Mouse (Mus musculus) E14TG2a.4 (cell line): ENCODE measurements at regions not wholly inside any gene's neighbourhood (a gene's known extent, or its start where the extent isn't known, plus 50 kb on each side); places are given as distances from the start of the nearest gene placed in this dataset.

ENCODE experiments used
- H3K27me3 ChIP-seq: 2 replicates; pipeline ENCODE4 v1.6.1; 2014; ENCODE audit warnings: low read length, control low read depth; ENCODE audit not compliant: insufficient read depth
- H3K36me3 ChIP-seq: 2 replicates; pipeline ENCODE4 v1.6.1; 2014; ENCODE audit warnings: low read length, control low read depth; ENCODE audit not compliant: insufficient read depth
- H3K4me1 ChIP-seq: replicated peaks from 2 replicates; pipeline ENCODE4 v1.6.1; 2014; ENCODE audit warnings: low read depth, low read length, control low read depth
- H3K4me3 ChIP-seq: replicated peaks from 2 replicates; pipeline ENCODE4 v1.5.1; 2014; ENCODE audit warnings: mild to moderate bottlenecking, low read length
- H3K9me3 ChIP-seq: 2 replicates; pipeline ENCODE4 v1.6.1; 2014; ENCODE audit warnings: low read length, control low read depth
- CTCF ChIP-seq: conservative IDR thresholded peaks from 2 replicates; pipeline ENCODE4 v1.5.1; 2014; ENCODE audit warnings: low read length
- NANOG ChIP-seq: IDR thresholded peaks from 2 replicates; pipeline ENCODE4 v1.6.1; 2014; ENCODE audit warnings: borderline replicate concordance, low read length, mixed read lengths
- POU5F1 ChIP-seq: IDR thresholded peaks from 2 replicates; pipeline ENCODE4 v1.6.1; 2014; ENCODE audit warnings: low read length, borderline replicate concordance

GRCm38 (mm10) chrX:99541916-99542315 lies 70.8 kb upstream of the Pja1 start:
- no peaks in the 10 kb centered on the region for H3K9me3 ChIP-seq
- peaks cover 35% of the 10 kb centered on the region for H3K27me3 ChIP-seq
- H3K36me3 ChIP-seq: no peaks in the 10 kb centered on the region
- no peak overlapping the region for H3K4me3 ChIP-seq
- no peaks in the 10 kb centered on the region for H3K4me1 ChIP-seq
- TF ChIP-seq CTCF (no peak), NANOG (no peak), POU5F1 (no peak)

GRCm38 (mm10) chrX:99540087-99540576 lies 69.1 kb upstream of the Pja1 start:
- Histone ChIP-seq H3K4me3 (no peak overlapping the region), H3K27me3 (peaks cover 38% of the 10 kb centered on the region), H3K4me1 (no peaks in the 10 kb centered on the region), H3K36me3 (no peaks in the 10 kb centered on the region), H3K9me3 (no peaks in the 10 kb centered on the region)
- TF ChIP-seq POU5F1 (no peak), CTCF (no peak), NANOG (no peak)

- H3K4me3 ChIP-seq: no peak overlapping the region
- H3K4me1 ChIP-seq: 0 out of 2 replicates have a peak, but pooled peaks cover 3% of the 10 kb centered on the region
- H3K27me3 ChIP-seq: peaks cover 38% of the 10 kb centered on the region
- H3K9me3 ChIP-seq: no peaks in the 10 kb centered on the region
- H3K36me3 ChIP-seq: no peaks in the 10 kb centered on the region
- TF ChIP-seq POU5F1 (no peak), NANOG (no peak), CTCF (no peak)
These were observed 68.6 kb upstream of the Pja1 start for GRCm38 (mm10) chrX:99539684-99540083.

- Histone ChIP-seq H3K27me3 (peaks cover 39% of the 10 kb centered on the region), H3K36me3 (no peaks in the 10 kb centered on the region), H3K4me3 (no peak overlapping the region), H3K9me3 (no peaks in the 10 kb centered on the region), H3K4me1 (0 out of 2 replicates have a peak, but pooled peaks cover 3% of the 10 kb centered on the region)
- TF ChIP-seq CTCF (no peak), POU5F1 (no peak), NANOG (no peak)
These were observed 66.7 kb upstream of the Pja1 start for GRCm38 (mm10) chrX:99537814-99538213.

GRCm38 (mm10) chrX:99534922-99535321 lies 63.8 kb upstream of the Pja1 start:
- 0 out of 2 replicates have a peak, but pooled peaks cover 3% of the 10 kb centered on the region for H3K4me1 ChIP-seq
- H3K36me3 ChIP-seq: no peaks in the 10 kb centered on the region
- TF ChIP-seq POU5F1 (no peak), CTCF (no peak), NANOG (no peak)
- peaks cover 43% of the 10 kb centered on the region for H3K27me3 ChIP-seq
- H3K4me3 ChIP-seq: no peak overlapping the region
- H3K9me3 ChIP-seq: no peaks in the 10 kb centered on the region

GRCm38 (mm10) chrX:99531154-99531553 lies 60.1 kb upstream of the Pja1 start:
- Histone ChIP-seq H3K4me1 (0 out of 2 replicates have a peak, but pooled peaks cover 3% of the 10 kb centered on the region), H3K9me3 (no peaks in the 10 kb centered on the region), H3K27me3 (peaks cover 48% of the 10 kb centered on the region), H3K36me3 (no peaks in the 10 kb centered on the region), H3K4me3 (no peak overlapping the region)
- TF ChIP-seq POU5F1 (no peak), NANOG (no peak), CTCF (no peak)

GRCm38 (mm10) chrX:99530511-99530910 lies 59.4 kb upstream of the Pja1 start:
- Histone ChIP-seq H3K9me3 (no peaks in the 10 kb centered on the region), H3K4me3 (no peak overlapping the region), H3K36me3 (no peaks in the 10 kb centered on the region), H3K4me1 (0 out of 2 replicates have a peak, but pooled peaks cover 3% of the 10 kb centered on the region), H3K27me3 (peaks cover 52% of the 10 kb centered on the region)
- TF ChIP-seq NANOG (no peak), POU5F1 (no peak), CTCF (no peak)

GRCm38 (mm10) chrX:99523306-99523705 lies 52.2 kb upstream of the Pja1 start:
- no peaks in the 10 kb centered on the region for H3K9me3 ChIP-seq
- H3K27me3 ChIP-seq: peaks cover 63% of the 10 kb centered on the region
- no peak overlapping the region for H3K4me3 ChIP-seq
- H3K4me1 ChIP-seq: peaks cover 19% of the 10 kb centered on the region
- no peak for TF ChIP-seq CTCF
- TF ChIP-seq NANOG: no peak
- TF ChIP-seq POU5F1: no peak
- no peaks in the 10 kb centered on the region for H3K36me3 ChIP-seq

- Histone ChIP-seq H3K9me3 (no peaks in the 10 kb centered on the region), H3K36me3 (no peaks in the 10 kb centered on the region), H3K27me3 (peaks cover 66% of the 10 kb centered on the region), H3K4me1 (peaks cover 19% of the 10 kb centered on the region), H3K4me3 (no peak overlapping the region)
- TF ChIP-seq NANOG (no peak), POU5F1 (no peak), CTCF (peak; percentile 59)
These were observed 51.8 kb upstream of the Pja1 start for GRCm38 (mm10) chrX:99522830-99523229.
